Mouse (Mus musculus) NIH3T3 (cell line): Measurements from ENCODE around the gene Il16.
A peak's percentile ranks its signal among the peaks of the same experiment; 100 is the strongest.

Experiments used
- DNase-seq: peaks from one replicate; pipeline ENCODE4 v3.0.0-alpha.2; 2012; ENCODE audit warnings: low read depth

Il16 gene

GRCm38 (mm10) chr7:83678506-83678905 is 67.0 kb downstream of the Il16 start:
- no peak for DNase-seq

GRCm38 (mm10) chr7:83677296-83677695 is 68.2 kb downstream of the Il16 start:
- no peak for DNase-seq

DNA sequence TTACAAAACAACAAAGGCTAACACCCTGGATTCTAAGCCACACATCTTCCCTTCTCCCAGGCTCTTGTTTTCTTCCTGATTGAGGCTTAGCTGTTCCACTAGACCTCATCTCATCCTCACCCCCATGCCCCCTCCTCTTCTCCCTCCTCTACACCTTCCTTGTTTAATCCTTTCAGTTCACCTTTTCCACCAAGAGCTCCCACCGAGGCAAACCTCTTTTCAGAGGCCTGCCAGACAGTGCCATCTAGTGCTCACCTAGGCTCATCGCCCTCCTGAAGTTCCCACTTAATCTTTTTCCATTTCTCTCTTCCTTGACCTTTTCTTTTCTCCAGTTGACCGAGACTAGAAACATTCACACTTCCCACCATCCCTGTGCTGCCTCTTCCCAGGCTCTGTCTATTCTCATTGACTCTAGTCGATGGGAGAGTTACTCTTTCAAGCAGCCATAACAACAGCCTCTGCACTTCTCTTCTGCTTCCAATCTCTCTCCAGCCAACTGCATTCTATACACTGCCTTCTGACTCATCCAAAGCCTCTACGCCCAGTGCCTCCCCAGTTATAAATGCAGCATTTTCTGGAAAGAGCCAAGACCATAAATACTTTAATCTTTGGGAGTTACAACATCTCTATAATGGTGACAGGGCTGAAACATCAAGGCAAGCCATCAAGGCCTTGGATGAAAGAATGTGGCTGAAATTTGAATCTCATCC is 69.8 kb downstream of the Il16 start:
- DNase-seq = peak; percentile 75

DNA sequence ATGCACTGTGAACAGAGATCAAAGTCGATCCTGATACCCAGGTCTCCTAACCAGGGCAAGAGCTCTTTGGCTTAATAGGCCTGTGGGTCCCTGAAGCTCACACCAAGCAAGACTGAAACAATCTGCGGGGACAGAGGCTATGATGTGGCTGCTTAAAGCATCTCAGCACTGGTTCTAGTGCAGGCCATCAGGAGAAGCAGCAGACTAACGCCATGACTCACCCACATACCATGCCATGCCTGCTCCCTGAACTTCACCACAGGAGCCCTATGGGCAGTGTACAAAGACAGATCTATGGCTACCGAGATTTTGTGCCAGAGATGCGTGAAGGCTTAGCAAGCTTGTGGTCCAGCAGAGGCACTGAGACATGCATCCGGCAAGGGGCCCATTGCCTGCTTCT is 74.0 kb downstream of the Il16 start:
- peak; percentile 50 for DNase-seq

DNA sequence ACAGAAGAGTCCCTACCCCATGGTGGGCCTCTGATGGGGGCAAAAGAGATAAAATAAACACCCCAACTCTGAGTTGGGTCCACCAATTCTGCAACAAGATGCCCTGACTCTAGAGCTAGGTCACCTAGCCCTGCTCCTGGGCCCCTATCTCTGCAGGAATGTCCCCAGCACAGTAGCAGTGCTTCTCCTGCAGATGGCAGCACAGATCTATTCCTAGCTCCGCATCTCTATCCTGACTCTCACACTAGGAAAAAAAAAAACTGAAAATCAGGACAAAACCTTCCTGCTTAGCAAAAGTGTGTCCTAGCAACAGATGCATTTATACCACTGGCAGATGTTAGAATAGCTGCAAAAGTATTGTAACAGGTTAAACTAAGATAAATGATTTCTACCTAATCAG is 76.8 kb downstream of the Il16 start:
- peak; percentile 85 for DNase-seq

- DNase-seq = no peak
Observed at GRCm38 (mm10) chr7:83667936-83668645, 77.4 kb downstream of the Il16 start.

DNA sequence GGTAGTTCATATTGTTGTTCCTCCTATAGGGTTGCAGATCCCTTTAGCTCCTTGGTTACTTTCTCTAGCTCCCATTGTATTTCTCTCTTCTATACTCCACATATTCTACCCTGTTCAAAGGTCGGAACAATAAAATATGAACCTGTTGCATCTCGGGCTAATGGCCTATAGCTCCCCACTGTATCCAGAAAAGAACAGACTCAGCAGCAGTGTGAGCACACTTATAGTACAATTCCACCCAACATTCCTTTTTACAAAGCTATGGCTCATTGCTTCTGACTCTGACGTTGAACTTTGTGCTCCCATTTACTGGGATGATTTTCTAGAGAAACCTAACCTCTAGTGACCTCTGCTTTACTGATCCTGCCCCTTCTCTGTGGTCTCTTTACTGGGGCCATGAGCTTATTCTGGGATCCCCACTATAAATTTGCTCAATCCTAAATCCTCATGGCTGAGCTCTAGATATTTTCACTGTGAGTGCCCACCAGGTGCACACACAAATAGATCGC is 79.4 kb downstream of the Il16 start:
- DNase-seq = no peak

DNA sequence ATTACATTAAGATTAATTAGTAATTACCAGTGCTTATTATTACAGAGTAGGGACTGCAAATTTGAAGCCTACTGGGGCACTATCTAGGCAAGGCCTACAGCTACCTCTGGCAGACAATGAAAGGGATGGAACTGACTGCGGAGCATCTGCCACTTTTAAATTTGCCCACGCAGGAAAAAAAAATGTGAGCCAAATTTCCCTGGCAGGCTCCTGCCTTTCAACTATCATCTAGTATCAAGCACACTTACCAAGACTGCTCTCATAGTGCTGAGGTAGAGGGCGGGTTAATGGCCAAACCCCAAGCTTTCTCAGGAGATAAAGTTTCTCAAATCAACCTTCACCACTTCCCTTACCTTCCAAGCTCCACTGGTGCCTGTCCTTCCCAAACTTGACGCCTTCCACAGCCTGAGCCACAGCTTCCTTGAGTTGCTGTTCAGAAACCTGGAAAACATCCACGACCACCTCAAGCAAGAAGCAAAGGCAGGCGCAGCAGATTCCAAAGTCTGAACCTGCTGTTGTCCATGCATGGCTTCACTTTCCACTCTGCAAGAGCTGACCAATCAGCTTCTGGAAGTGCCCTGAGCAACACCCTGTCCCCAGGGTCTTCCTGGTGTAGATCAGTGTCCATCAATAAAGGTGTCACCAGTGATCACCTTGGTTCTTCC is 82.7 kb downstream of the Il16 start:
- no peak for DNase-seq

GRCm38 (mm10) chr7:83661763-83662162 is 83.8 kb downstream of the Il16 start:
- DNase-seq = no peak

DNA sequence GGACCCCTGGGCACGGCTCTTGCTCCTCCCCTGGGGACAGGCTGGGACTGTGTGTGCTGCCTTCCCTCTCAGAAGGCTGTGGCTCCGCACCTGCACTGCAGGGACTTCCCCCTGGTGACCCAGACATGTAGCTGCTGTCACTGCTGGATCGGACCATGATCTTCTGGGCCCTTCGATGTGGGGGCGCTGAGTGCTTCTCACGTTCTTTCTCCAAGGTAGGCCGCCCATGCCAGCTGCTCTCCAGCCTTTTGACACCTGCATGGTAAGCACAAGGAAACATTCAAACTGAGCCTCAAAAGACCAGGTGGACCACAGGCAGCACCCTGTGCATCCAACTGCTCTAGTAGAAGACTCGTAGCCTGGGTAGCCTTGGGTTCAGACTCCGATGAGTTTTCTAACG is 84.5 kb downstream of the Il16 start:
- no peak for DNase-seq

GRCm38 (mm10) chr7:83660273-83660691 is 85.2 kb downstream of the Il16 start:
- DNase-seq = no peak

DNA sequence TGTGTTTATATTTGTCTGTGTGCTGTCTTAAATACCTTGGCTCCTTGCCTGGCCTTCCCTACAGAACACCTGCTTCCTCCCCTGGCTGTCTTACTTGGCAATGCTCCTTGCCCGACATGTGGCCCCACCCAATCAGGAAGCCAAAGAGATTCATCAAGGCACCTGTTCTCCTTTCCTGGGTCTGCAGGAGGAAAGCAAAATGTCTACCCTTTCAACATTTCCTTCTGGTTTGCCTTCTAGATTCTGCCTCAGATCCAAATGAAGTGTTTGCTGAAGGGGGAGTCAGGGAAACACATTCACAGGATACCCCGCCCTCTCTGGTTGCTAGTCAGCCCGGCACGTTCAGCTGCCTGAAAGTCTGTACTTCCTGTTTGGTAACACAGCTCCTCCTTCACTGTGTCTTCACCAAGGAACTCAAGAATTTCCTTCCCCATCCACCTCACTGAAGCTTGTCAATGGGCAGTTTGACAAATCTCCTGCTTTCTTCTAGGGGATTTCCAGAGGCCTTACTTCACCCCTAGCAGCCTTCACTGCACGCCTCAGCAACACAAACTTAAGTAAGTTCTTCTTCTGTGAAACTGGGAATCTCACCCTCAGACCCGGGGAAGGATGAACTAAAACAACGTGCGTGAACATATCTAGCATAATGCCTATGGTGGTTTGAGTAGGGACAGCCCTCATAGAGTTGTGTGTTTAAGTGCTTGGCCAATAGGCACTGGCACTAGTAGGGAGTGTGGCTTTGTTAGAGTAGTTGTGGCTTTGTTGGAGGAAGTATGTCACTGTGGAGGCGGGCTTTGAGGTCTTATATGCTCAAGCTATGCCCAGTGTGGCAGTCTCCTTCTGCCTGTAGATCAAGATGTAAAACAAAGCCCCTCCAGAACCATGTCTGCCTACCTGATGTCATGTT is 86.1 kb downstream of the Il16 start:
- DNase-seq = peak; percentile 15

- DNase-seq = no peak
Observed at GRCm38 (mm10) chr7:83658716-83659115, 86.8 kb downstream of the Il16 start.

DNA sequence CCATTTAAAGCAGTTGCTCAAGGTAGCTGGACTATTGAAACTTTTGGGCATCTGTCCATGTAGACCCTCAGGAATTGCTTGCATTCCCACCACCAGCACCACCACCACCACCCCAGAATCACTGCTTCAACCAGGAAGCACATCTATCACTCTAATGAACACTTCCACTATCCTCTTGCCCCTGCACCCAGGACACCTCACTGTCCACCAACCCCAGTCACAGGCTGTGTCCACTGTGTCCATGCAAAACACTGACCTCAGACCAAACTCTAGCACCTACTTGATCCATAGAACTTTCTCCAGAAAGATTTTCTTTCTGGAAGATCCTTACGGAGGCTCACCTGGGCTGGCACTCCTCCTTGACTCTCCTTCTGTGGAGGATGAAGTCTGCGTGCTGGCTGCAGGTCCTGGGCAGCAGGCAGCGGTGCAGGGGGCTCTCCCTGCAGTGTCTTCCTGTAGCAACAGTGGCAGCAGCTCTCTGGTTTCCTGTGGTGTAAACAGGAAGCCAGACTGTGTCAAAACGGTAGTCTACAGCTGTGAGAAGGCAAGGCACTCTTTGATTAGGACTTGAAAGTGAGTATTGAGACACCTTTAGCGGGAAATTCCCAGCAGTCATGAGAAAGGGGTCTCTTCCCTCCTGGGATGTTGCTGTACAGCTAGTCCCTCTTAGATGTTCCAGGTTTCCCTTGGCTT is 90.4 kb downstream of the Il16 start:
- DNase-seq = no peak

DNA sequence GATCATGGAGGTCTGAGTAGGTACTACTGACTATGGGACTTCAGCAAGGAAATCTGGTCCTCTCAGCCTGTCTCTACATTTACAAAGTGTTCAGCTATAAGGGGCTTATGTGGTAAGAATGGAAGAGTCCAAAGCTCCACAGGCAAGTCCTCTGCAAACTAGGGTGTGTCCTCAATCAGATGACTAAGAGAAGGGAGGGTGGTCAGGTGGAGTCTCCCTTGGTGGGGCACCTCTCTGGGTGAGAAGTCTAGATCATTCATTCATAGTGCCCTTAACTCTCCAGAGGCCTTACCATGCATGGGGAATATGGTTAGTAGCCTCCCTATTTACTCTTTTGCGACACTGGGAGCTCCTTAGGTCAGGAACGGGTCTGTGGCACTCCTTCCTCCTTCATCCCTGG is 91.3 kb downstream of the Il16 start:
- no peak for DNase-seq

GRCm38 (mm10) chr7:83653605-83654051 is 91.9 kb downstream of the Il16 start:
- peak; percentile 14 for DNase-seq

DNA sequence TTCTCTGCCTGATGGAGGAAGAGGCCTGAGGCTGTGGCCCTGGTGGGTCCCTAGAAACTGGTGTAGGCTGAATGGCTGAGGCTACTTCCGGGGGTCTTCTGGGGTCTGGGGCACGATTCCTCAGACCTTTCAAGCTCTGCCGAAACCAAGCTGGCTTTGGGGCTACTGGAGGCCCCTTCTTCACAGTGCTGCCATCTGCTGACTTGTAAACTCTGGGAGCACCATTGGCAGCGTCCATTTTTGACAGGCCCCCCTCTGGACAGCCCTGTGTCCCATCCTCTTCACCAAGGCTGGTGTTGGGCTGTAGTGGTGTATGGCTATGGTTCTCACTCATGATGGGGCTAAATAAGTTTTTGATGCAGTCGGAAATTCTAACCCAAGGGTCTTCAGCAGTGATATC is 93.0 kb downstream of the Il16 start:
- DNase-seq = no peak

GRCm38 (mm10) chr7:83650638-83651037 is 94.9 kb downstream of the Il16 start:
- no peak for DNase-seq

DNA sequence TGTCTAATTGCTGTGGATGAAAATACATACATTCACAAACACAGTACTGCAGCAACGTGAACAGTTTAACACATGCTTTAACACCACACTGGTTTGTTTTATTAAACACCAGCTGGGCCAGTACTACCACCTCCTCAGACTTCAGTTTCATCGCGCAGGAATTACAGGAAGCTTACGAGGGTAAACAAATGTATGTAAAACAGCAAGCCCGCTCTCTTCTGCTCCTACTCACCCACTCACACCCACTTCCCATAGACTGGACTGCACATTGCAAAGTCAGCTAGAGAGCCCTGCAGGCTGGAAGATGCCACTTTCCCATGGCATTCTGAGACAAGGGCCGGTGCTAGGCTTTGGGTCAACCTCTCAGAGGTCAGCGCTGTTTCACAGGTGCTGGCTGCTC is 96.7 kb downstream of the Il16 start:
- DNase-seq = no peak

- DNase-seq = no peak
Observed at GRCm38 (mm10) chr7:83645476-83645875, 100.0 kb downstream of the Il16 start.

- no peak for DNase-seq
Observed at GRCm38 (mm10) chr7:83644761-83645160, 100.8 kb downstream of the Il16 start.
